Mouse (Mus musculus) MEL (cell line): ENCODE results near the gene Jpt1. TPM values are rescaled to one million over a fixed set of nuclear protein-coding genes. Genes with fewer than 3 reads are reported as not detected.

Experiments used
- DNase-seq: peaks from one replicate; pipeline ENCODE4 v3.0.0; 2011; ENCODE audit warnings: low read depth, low spot score
- H3K27ac ChIP-seq: 2 replicates; pipeline ENCODE4 v1.5.1; 2012; ENCODE audit warnings: low read depth, mild to moderate bottlenecking, control low read depth, low read length, moderate library complexity; ENCODE audit not compliant: control insufficient read depth
- H3K27me3 ChIP-seq, 2 experiments: fragments of 150-350 bp in 1 of 2; sonication (generic) in 1 of 2; 2 replicates each; pipeline ENCODE4 v1.6.1; 2012; ENCODE audit warnings: low read length in 2 of 2, mild to moderate bottlenecking in 2 of 2, improper control_type of control experiment in 1 of 2, moderate library complexity in 1 of 2; ENCODE audit not compliant: insufficient read depth in 2 of 2, control insufficient read depth in 1 of 2
- H3K36me3 ChIP-seq, 2 experiments: 2 replicates each; pipeline ENCODE4 v1.6.1; 2012 to 2014; ENCODE audit warnings: low read length in 2 of 2, improper control_type of control experiment in 1 of 2, inconsistent platforms in 1 of 2, mild to moderate bottlenecking in 1 of 2; ENCODE audit not compliant: insufficient read depth in 2 of 2, control insufficient read depth in 1 of 2
- H3K4me1 ChIP-seq, 2 experiments: fragments of 150-350 bp in 1 of 2; sonication (generic) in 1 of 2; 2 replicates each; pipeline ENCODE4 v1.6.1; 2012; ENCODE audit warnings: low read length in 2 of 2, improper control_type of control experiment in 1 of 2, mild to moderate bottlenecking in 1 of 2; ENCODE audit not compliant: insufficient read depth in 2 of 2, control insufficient read depth in 1 of 2
- H3K4me3 ChIP-seq, 2 experiments: fragments of 150-350 bp in 1 of 2; sonication (generic) in 1 of 2; 2 replicates each; pipeline ENCODE4 v1.5.1; 2012; ENCODE audit warnings: low read depth in 2 of 2, low read length in 2 of 2, mild to moderate bottlenecking in 2 of 2, moderate library complexity in 2 of 2, control low read depth in 1 of 2, improper control_type of control experiment in 1 of 2; ENCODE audit not compliant: control insufficient read depth in 1 of 2, insufficient read depth in 1 of 2
- H3K79me2 ChIP-seq: 2 replicates; pipeline ENCODE4 v1.6.1; 2012; ENCODE audit warnings: mild to moderate bottlenecking, low read length, moderate library complexity; ENCODE audit not compliant: control insufficient read depth, poor library complexity, insufficient read depth
- H3K9ac ChIP-seq: 2 replicates; pipeline ENCODE4 v1.6.1; 2012; ENCODE audit warnings: low read depth, mild to moderate bottlenecking, control low read depth, low read length, moderate library complexity; ENCODE audit not compliant: control insufficient read depth, poor library complexity, severe bottlenecking
- H3K9me3 ChIP-seq: fragments of 150-350 bp; sonication (generic); replicated peaks from 2 replicates; pipeline ENCODE4 v1.6.1; 2012; ENCODE audit warnings: mild to moderate bottlenecking, low read length, improper control_type of control experiment, moderate library complexity; ENCODE audit not compliant: insufficient read depth
- BHLHE40 ChIP-seq: IDR thresholded peaks from 2 replicates; pipeline ENCODE4 v1.6.1; 2012; ENCODE audit warnings: low read depth, mild to moderate bottlenecking, inconsistent platforms, low read length, improper control_type of control experiment, borderline replicate concordance
- CHD2 ChIP-seq: IDR thresholded peaks from 2 replicates; pipeline ENCODE4 v1.6.1; 2011; ENCODE audit warnings: low read length, improper control_type of control experiment
- EP300 ChIP-seq, 2 experiments: IDR thresholded peaks; 2 replicates each; pipeline ENCODE4 v1.6.1; 2011; ENCODE audit warnings: improper control_type of control experiment in 2 of 2, low read length in 2 of 2, low read depth in 1 of 2, mild to moderate bottlenecking in 1 of 2
- HCFC1 ChIP-seq: IDR thresholded peaks from 2 replicates; pipeline ENCODE4 v1.6.1; 2012; ENCODE audit warnings: low read depth, mild to moderate bottlenecking, inconsistent platforms, low read length, improper control_type of control experiment, moderate library complexity
- KAT2A ChIP-seq: conservative IDR thresholded peaks from 2 replicates; pipeline ENCODE4 v1.6.1; 2012; ENCODE audit warnings: low read depth, low read length, improper control_type of control experiment, inconsistent platforms
- MEF2A ChIP-seq: IDR thresholded peaks from 2 replicates; pipeline ENCODE4 v1.6.1; 2014; ENCODE audit warnings: low read depth, mild to moderate bottlenecking, inconsistent platforms, low read length, improper control_type of control experiment; ENCODE audit not compliant: poor library complexity, insufficient replicate concordance, severe bottlenecking; ENCODE audit errors: extremely low read depth
- NELFE ChIP-seq: IDR thresholded peaks from 2 replicates; pipeline ENCODE4 v1.6.1; 2011; ENCODE audit warnings: low read depth, low read length, improper control_type of control experiment
- NRF1 ChIP-seq: IDR thresholded peaks from 2 replicates; pipeline ENCODE4 v1.6.1; 2014; ENCODE audit warnings: low read depth, mild to moderate bottlenecking, inconsistent platforms, low read length, improper control_type of control experiment, moderate library complexity; ENCODE audit not compliant: poor library complexity, insufficient read depth, severe bottlenecking
- TBP ChIP-seq: IDR thresholded peaks from 2 replicates; pipeline ENCODE4 v1.8.0; 2011; ENCODE audit warnings: low read depth, low read length, improper control_type of control experiment
- TCF12 ChIP-seq: IDR thresholded peaks from 2 replicates; pipeline ENCODE4 v1.6.1; 2014; ENCODE audit warnings: low read depth, mild to moderate bottlenecking, inconsistent platforms, low read length, improper control_type of control experiment, moderate library complexity
- ZKSCAN1 ChIP-seq: IDR thresholded peaks from 2 replicates; pipeline ENCODE4 v1.6.1; 2012; ENCODE audit warnings: low read depth, mild to moderate bottlenecking, inconsistent platforms, low read length, improper control_type of control experiment, moderate library complexity
- ZMIZ1 ChIP-seq: IDR thresholded peaks from 2 replicates; pipeline ENCODE4 v1.6.1; 2012; ENCODE audit warnings: low read depth, mild to moderate bottlenecking, inconsistent platforms, low read length, improper control_type of control experiment, moderate library complexity
- polyA plus RNA-seq, 2 experiments: library from polyadenylated mRNA; stranded (reverse) in 1 of 2; unstranded in 1 of 2; fragments of >175 nt in 1 of 2; fragments of >200 nt in 1 of 2; gene quantifications; 2 replicates each; pipeline versions ENCODE4 v1.2.1 to v1.2.4; 2012; ENCODE audit warnings: low replicate concordance in 2 of 2, low read depth in 1 of 2; ENCODE audit not compliant: insufficient read length in 2 of 2, insufficient read depth in 1 of 2, missing spikeins in 1 of 2
- total RNA-seq: library from RNA; depleted of rRNA; stranded (reverse); fragments of 300-350 nt; gene quantifications from 2 replicates; pipeline ENCODE4 v1.2.3, GENCODE M21; 2012

The Jpt1 gene
- total and polyA plus RNA-seq, 3 experiments: 353 to 382 TPM; not detected in 1

- H3K4me1 ChIP-seq: peaks cover 5 to 13% of the 10 kb centered on the region in 2 experiments
- peaks cover 0 to 9% of the 10 kb centered on the region in 2 experiments; a peak in 2 of 4 replicates for H3K36me3 ChIP-seq
- H3K27ac ChIP-seq: no peak overlapping the region
- H3K9ac ChIP-seq: no peak overlapping the region
- H3K27me3 ChIP-seq: no peaks in the 10 kb centered on the region
- no peak for TF ChIP-seq CHD2
- TF ChIP-seq ZMIZ1: no peak
- no peak for TF ChIP-seq HCFC1
- no peak for TF ChIP-seq KAT2A
- no peak for TF ChIP-seq NRF1
- TF ChIP-seq BHLHE40: no peak
- no peak for TF ChIP-seq EP300 (IDR thresholded peaks at IDR 0.05; ENCODE audit: low read depth in 1 of 2, low read length in 2 of 2)
- TF ChIP-seq TCF12: no peak
- TF ChIP-seq, all 39 proteins: peak for 0
- no peaks in the 10 kb centered on the region for H3K9me3 ChIP-seq
- DNase-seq: no peak
- peaks cover 23% of the 10 kb centered on the region for H3K79me2 ChIP-seq
- no peak overlapping the region for H3K4me3 ChIP-seq
Observed at GRCm38 (mm10) chr11:115516942-115517341, 2.8 kb upstream of the Jpt1 start.

GRCm38 (mm10) chr11:115515021-115515420 lies 834 bp upstream of the Jpt1 start:
- H3K9me3 ChIP-seq: no peaks in the 10 kb centered on the region
- DNase-seq: peak; percentile 59
- H3K9ac ChIP-seq: peak overlapping the region; percentile 75
- peak overlapping the region; percentile 40 to 51 for H3K4me3 ChIP-seq
- H3K27ac ChIP-seq: 0 out of 2 replicates have a peak overlapping the region, but pooled peaks have one; percentile 24
- TF ChIP-seq MEF2A (no peak), ZKSCAN1 (no peak), NELFE (no peak), EP300 (IDR thresholded peaks at IDR 0.05; ENCODE audit: low read depth in 1 of 2, low read length in 2 of 2) (no peak), TBP (0 out of 2 replicates have a peak, but pooled peaks have one; percentile 16)
- H3K27me3 ChIP-seq: no peaks in the 10 kb centered on the region
- H3K4me1 ChIP-seq: peaks cover 23 to 32% of the 10 kb centered on the region in 2 experiments
- peaks cover 0 to 28% of the 10 kb centered on the region in 2 experiments; a peak in 2 of 4 replicates for H3K36me3 ChIP-seq
- H3K79me2 ChIP-seq: peaks cover 43% of the 10 kb centered on the region
